Mouse (Mus musculus) forebrain, embryonic 11.5 days (tissue): ENCODE measurements at regions not wholly inside any gene's neighbourhood (a gene's known extent, or its start where the extent isn't known, plus 50 kb on each side); places are given as distances from the start of the nearest gene placed in this dataset.

Source experiments
- ATAC-seq: fragments of 200-750 bp; cut with Nextera tagmentation; replicated peaks from 2 replicates; pipeline ENCODE4 v1.8.0; 2017; ENCODE audit warnings: moderate TSS enrichment; ENCODE audit not compliant: low FRiP score
- DNase-seq: peaks from one replicate; pipeline ENCODE4 v3.0.0-alpha.2; 2017; ENCODE audit warnings: low spot score
- H3K27ac ChIP-seq: fragments of 300-500 bp; sonication (generic); 2 replicates; pipeline ENCODE4 v1.5.1; 2014; ENCODE audit warnings: low read depth, low read length
- H3K27me3 ChIP-seq: fragments of 300-500 bp; sonication (generic); 2 replicates; pipeline ENCODE4 v1.6.1; 2014; ENCODE audit warnings: mild to moderate bottlenecking, low read length, mixed read lengths; ENCODE audit not compliant: control insufficient read depth, insufficient read depth
- H3K36me3 ChIP-seq: fragments of 300-500 bp; sonication (generic); 2 replicates; pipeline ENCODE4 v1.6.1; 2014; ENCODE audit warnings: mild to moderate bottlenecking, low read length, moderate library complexity, mixed read lengths; ENCODE audit not compliant: control insufficient read depth, insufficient read depth
- H3K4me1 ChIP-seq: fragments of 300-500 bp; sonication (generic); replicated peaks from 2 replicates; pipeline ENCODE4 v1.6.1; 2014; ENCODE audit warnings: low read length, mixed read lengths; ENCODE audit not compliant: control insufficient read depth, insufficient read depth
- H3K4me2 ChIP-seq: fragments of 300-500 bp; sonication (generic); 2 replicates; pipeline ENCODE4 v1.6.1; 2014; ENCODE audit warnings: low read depth, mild to moderate bottlenecking, low read length, moderate library complexity, mixed read lengths; ENCODE audit not compliant: severe bottlenecking
- H3K4me3 ChIP-seq: fragments of 300-500 bp; sonication (generic); 2 replicates; pipeline ENCODE4 v1.5.1; 2014; ENCODE audit warnings: low read depth, low read length
- H3K9ac ChIP-seq: fragments of 300-500 bp; sonication (generic); 2 replicates; pipeline ENCODE4 v1.6.1; 2014; ENCODE audit warnings: low read length
- H3K9me3 ChIP-seq: fragments of 300-500 bp; sonication (generic); 2 replicates; pipeline ENCODE4 v1.6.1; 2016; ENCODE audit warnings: low read length, mixed read lengths; ENCODE audit not compliant: control insufficient read depth
- WGBS: fragments of 180-500 bp; shearing (Covaris S2); extraction: QIAGEN DNeasy Blood & Tissue Kit; methylation state at CpG from one replicate; pipeline ENCODE4 v1.1.7; 2014; 5-methylcytosine and 5-hydroxymethylcytosine counted together

DNA sequence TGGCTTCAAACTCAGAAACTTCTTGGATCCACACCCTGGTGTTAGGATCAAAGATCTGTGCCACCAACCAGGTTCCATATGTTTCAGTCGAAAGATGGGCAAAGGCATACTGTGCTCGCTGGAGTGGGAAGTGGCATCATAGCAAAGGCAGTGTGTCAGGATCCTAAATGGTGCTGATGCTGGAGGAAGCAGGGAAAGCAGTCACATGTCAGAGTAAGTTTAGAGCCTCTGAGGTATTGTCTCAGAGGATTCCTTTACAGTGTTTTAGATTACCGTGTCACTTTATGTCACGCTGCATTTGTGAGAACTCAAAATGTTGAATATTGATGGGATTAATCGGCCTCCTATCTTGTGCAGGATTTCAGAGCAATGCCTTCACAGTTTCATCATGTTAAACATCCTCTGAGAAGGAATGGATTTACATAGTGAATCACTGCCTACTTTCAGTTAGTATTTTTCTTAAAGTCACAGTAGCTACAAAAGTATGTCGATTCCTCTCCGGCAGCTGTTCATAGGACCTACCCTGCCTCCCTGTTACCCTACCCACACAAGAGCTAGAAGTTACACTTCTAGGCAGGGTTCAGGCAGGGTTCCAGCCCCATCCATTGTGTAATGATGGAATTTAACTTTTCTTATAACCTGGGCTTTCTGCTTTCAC, 994.4 kb upstream of the Lrrc6 start:
- no peak overlapping the region for H3K27ac ChIP-seq
- no peaks in the 10 kb centered on the region for H3K9me3 ChIP-seq
- no peak overlapping the region for H3K9ac ChIP-seq
- no peaks in the 10 kb centered on the region for H3K36me3 ChIP-seq
- H3K27me3 ChIP-seq, result no peaks in the 10 kb centered on the region
- no peak overlapping the region for H3K4me3 ChIP-seq
- ATAC-seq, result no peak
- 86% methylated on average over 7 of the region's 7 CpGs for WGBS
- no peak overlapping the region for H3K4me2 ChIP-seq
- DNase-seq, result no peak
- H3K4me1 ChIP-seq, result no peaks in the 10 kb centered on the region

DNA sequence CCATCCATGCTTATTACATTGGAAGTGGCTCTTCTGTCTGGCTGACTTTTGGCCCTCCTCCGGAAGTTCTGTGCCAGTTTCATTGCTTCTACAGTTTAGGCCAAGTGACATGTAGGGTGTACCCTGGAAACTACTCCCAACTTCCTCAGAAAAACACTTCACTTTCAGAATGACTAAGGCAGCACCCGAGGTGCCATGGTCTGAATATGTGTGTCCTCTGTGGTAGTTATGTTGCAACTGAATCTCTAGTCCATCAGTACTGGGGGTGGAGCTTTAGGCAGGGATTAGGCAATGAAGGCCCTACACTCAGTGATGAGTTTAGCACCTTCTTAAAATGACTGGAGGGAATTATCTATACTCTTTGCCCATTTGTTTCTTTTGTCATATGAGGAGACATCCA, 981.0 kb upstream of the Lrrc6 start:
- Histone ChIP-seq H3K9ac (no peak overlapping the region), H3K9me3 (no peaks in the 10 kb centered on the region), H3K27me3 (no peaks in the 10 kb centered on the region), H3K4me1 (no peaks in the 10 kb centered on the region), H3K4me3 (no peak overlapping the region), H3K4me2 (no peak overlapping the region), H3K36me3 (no peaks in the 10 kb centered on the region), H3K27ac (no peak overlapping the region)
- 85% methylated on average over 2 of the region's 2 CpGs for WGBS
- no peak for DNase-seq
- no peak for ATAC-seq

DNA sequence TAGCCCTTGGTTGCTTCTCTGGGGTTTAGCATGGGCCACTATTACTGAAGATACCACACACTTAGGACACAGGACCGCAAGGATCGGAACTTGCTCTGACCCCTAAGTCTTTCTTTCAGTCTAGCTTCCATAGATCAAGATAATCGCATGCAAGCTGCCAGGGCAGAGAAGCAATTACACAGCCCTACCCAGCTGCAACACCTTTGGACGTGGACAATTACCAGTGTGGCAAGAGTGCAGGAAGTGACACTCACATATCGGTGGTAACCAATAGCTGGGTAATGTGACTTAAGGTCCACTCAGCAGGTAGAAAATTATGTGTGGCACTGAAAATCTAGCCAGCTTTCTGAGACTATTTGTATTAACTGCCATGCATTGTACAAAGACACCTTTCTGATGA, 973.6 kb upstream of the Lrrc6 start:
- Histone ChIP-seq H3K27ac (no peak overlapping the region), H3K4me2 (no peak overlapping the region), H3K36me3 (no peaks in the 10 kb centered on the region), H3K4me3 (no peak overlapping the region), H3K9ac (no peak overlapping the region), H3K4me1 (no peaks in the 10 kb centered on the region), H3K27me3 (no peaks in the 10 kb centered on the region), H3K9me3 (no peaks in the 10 kb centered on the region)
- WGBS, result 90% methylated on average over 5 of the region's 5 CpGs
- ATAC-seq (no peak), DNase-seq (no peak)

DNA sequence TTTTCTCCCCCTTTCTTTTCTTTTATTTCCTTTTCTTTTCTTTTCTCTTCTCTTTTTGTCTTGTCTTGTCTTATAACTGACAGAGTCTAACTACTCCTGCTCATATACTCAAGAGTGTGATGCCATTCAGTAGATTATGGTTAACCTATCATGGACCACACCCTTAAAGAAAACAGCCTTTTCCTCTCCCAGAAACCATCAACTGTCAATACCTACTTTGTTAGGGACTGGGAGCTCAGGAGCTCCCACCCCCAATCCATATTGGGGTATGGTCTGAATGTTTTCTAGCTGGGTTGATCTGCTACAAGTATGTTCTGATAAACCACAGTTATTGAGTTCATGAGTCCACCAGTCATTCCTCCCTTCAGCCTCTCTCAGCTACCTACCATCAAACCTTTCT, 972.3 kb upstream of the Lrrc6 start:
- Histone ChIP-seq H3K9me3 (no peaks in the 10 kb centered on the region), H3K4me2 (no peak overlapping the region), H3K27ac (no peak overlapping the region), H3K36me3 (no peaks in the 10 kb centered on the region), H3K4me1 (no peaks in the 10 kb centered on the region), H3K4me3 (no peak overlapping the region), H3K27me3 (no peaks in the 10 kb centered on the region), H3K9ac (no peak overlapping the region)
- no peak for ATAC-seq
- DNase-seq, result no peak

DNA sequence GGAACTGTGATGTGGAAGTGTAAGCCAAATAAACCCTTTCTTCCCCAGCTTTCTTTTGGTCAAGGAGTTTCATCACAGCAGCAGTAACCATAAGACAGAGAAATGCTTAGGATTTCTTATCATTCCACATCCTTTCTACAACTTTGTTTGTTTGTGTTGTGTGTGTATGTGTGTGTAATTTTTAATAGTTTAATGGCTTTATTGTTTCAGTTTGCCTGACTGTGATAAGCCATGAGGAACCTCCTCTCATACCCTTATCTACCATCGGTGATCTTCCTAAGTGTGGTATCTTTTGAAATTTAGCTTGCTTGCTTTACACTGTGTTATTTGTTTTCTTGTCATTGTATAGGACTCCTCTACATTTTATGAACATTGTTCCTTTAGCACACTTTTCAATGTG, 970.6 kb upstream of the Lrrc6 start:
- no peak overlapping the region for H3K4me3 ChIP-seq
- WGBS, result 93% methylated on average over 1 of the region's 1 CpGs
- no peak overlapping the region for H3K27ac ChIP-seq
- H3K9ac ChIP-seq, result no peak overlapping the region
- H3K36me3 ChIP-seq, result no peaks in the 10 kb centered on the region
- no peaks in the 10 kb centered on the region for H3K9me3 ChIP-seq
- no peaks in the 10 kb centered on the region for H3K27me3 ChIP-seq
- DNase-seq (no peak), ATAC-seq (no peak)
- H3K4me1 ChIP-seq, result no peaks in the 10 kb centered on the region
- no peak overlapping the region for H3K4me2 ChIP-seq

DNA sequence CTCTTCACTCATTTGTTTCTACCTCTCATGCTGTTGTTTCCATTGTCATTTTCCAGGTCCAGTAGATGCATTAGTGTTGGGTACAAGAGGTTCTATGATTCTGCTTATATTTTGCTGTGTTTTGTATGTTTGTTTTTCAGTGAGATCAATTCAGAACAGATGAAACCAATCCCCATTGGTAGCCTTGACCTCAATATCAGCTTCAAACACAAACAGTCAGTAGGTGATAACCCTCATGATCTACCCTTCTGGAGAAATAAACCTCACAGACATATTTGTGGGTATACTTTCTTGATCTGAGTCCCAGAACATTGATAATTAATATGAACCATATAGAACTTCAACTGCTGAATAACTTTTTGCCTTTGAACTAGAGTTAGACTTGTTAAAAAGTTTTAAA, 969.3 kb upstream of the Lrrc6 start:
- Histone ChIP-seq H3K27ac (no peak overlapping the region), H3K9me3 (no peaks in the 10 kb centered on the region), H3K27me3 (no peaks in the 10 kb centered on the region), H3K4me3 (no peak overlapping the region), H3K4me1 (no peaks in the 10 kb centered on the region), H3K9ac (no peak overlapping the region), H3K36me3 (no peaks in the 10 kb centered on the region), H3K4me2 (no peak overlapping the region)
- DNase-seq, result no peak
- ATAC-seq, result no peak

DNA sequence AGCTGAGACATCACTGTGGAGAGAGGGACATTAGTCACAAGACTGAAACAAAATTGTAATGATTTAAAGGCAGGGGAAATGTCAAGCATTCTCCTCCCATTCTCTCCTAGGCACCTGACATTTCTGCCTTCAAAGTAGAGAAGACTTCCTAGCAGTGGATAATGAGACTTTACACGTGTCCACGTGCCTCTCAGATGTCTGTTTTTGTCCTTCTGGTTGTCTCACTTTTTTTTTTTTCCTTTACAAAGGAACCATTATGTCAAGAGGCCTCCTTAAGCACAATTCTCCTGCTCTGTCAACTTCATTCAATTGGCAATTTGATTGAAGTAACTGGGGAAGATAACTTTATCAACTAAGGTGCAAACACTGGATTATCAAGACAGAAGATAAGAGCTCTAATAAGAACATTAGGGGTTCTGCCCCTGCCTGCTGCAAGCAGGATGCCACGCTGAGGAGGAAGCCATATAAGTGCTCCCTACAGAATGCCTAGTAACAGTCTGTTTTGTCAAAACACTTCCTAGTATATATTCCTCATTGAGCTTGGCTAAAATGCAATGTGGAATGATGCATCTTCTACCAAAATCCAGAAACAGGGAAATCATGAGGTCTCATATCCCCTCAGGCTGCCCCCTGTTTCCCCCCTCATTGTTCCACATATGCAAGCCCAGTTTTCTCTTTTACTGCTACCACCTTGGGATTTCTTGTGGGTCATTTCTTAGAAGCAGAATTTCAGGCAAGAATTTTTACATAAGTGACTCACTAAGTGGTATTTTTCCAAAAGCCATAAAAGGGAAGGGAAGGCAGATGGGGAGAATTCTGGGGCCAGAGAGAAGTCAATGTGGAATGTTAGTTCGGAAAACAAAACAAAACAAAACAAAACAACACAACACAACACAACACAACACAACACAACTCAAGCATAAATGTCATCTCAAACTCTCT, 967.0 kb upstream of the Lrrc6 start:
- DNase-seq (no peak), ATAC-seq (no peak)
- Histone ChIP-seq H3K36me3 (no peaks in the 10 kb centered on the region), H3K4me1 (no peaks in the 10 kb centered on the region), H3K9ac (no peak overlapping the region), H3K27me3 (no peaks in the 10 kb centered on the region), H3K4me2 (no peak overlapping the region), H3K4me3 (no peak overlapping the region), H3K9me3 (no peaks in the 10 kb centered on the region), H3K27ac (no peak overlapping the region)
- 57% methylated on average over 4 of the region's 4 CpGs for WGBS

DNA sequence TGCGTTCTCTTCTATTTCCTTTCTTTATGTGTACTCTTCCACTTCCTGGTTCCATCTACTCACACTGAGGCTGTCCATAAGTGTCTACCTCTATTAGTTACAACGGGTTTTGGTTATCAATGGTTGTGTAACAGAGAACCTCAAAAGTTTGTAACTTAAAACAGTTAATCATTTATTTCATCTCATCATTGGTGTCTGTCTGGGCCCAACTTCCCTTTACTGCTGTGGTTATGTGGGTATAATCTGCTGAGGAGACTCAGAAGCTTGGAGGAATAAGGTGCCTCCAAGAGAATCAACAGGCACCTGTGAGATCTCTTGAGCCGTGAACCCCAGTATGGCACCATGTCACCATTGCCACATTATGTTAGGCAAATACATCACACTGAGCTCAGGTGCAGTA, 962.2 kb upstream of the Lrrc6 start:
- Histone ChIP-seq H3K4me3 (no peak overlapping the region), H3K27ac (no peak overlapping the region), H3K36me3 (no peaks in the 10 kb centered on the region), H3K27me3 (no peaks in the 10 kb centered on the region), H3K4me2 (no peak overlapping the region), H3K4me1 (no peaks in the 10 kb centered on the region), H3K9me3 (no peaks in the 10 kb centered on the region), H3K9ac (no peak overlapping the region)
- 98% methylated on average over 3 of the region's 3 CpGs for WGBS
- no peak for ATAC-seq
- DNase-seq, result no peak

DNA sequence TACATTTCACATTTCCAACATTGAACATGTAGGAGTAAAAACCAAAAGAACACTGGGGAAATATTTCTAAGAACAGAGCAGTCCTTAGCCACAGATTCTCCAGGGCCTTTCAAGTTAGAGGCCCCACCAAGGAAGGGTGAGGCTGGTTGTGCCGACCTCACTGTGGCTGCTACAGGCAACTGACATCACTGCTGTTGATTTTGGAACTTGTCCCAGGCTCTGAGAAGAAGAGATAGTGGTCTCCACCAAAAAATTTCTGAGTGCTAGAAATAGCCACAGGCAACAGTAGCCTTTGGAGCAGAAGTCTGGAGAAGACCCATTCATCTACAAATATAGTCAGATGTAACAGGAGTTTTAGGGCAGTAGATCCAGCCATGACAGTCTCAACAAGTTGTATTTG, 959.7 kb upstream of the Lrrc6 start:
- no peak for ATAC-seq
- Histone ChIP-seq H3K27me3 (no peaks in the 10 kb centered on the region), H3K27ac (no peak overlapping the region), H3K4me1 (no peaks in the 10 kb centered on the region), H3K9me3 (no peaks in the 10 kb centered on the region), H3K4me2 (no peak overlapping the region), H3K36me3 (no peaks in the 10 kb centered on the region), H3K9ac (no peak overlapping the region), H3K4me3 (no peak overlapping the region)
- 84% methylated on average over 1 of the region's 1 CpGs for WGBS
- DNase-seq, result no peak
